Mouse (Mus musculus) heart, embryonic 14.5 days (tissue): Measurements from ENCODE around the gene Il12rb2. TPM values are rescaled to one million over a fixed set of nuclear protein-coding genes. Genes with fewer than 3 reads are reported as not detected.

Source experiments
- ATAC-seq: fragments of 200-750 bp; cut with Nextera tagmentation; 2 replicates; pipeline ENCODE4 v1.8.0; 2017; ENCODE audit warnings: low read depth, moderate TSS enrichment; ENCODE audit not compliant: insufficient number of reproducible peaks, insufficient read depth, low FRiP score
- H3K27ac ChIP-seq, 2 experiments: fragments of 200-500 bp in 1 of 2; fragments of 300-500 bp in 1 of 2; sonication (generic) in 1 of 2; replicated peaks in 1 of 2; 2 replicates each; pipeline ENCODE4 v1.5.1; 2012 to 2014; ENCODE audit warnings: low read depth in 2 of 2, low read length in 2 of 2, control low read depth in 1 of 2, mild to moderate bottlenecking in 1 of 2, mixed read lengths in 1 of 2; ENCODE audit not compliant: control insufficient read depth in 1 of 2, insufficient read depth in 1 of 2
- H3K27me3 ChIP-seq: fragments of 300-500 bp; sonication (generic); 2 replicates; pipeline ENCODE4 v1.6.1; 2014; ENCODE audit warnings: mild to moderate bottlenecking, low read length, control low read depth; ENCODE audit not compliant: control insufficient read depth, insufficient read depth
- H3K36me3 ChIP-seq: fragments of 300-500 bp; sonication (generic); 2 replicates; pipeline ENCODE4 v1.6.1; 2014; ENCODE audit warnings: mild to moderate bottlenecking, control low read depth, low read length, mixed read lengths; ENCODE audit not compliant: control insufficient read depth, insufficient read depth
- H3K4me1 ChIP-seq, 2 experiments: fragments of 200-500 bp in 1 of 2; fragments of 300-500 bp in 1 of 2; sonication (generic) in 1 of 2; 2 replicates each; pipeline ENCODE4 v1.6.1; 2012 to 2014; ENCODE audit warnings: low read length in 2 of 2, control low read depth in 1 of 2, mixed read lengths in 1 of 2; ENCODE audit not compliant: control insufficient read depth in 2 of 2, insufficient read depth in 2 of 2
- H3K4me2 ChIP-seq: fragments of 300-500 bp; sonication (generic); 2 replicates; pipeline ENCODE4 v1.6.1; 2014; ENCODE audit warnings: mild to moderate bottlenecking, low read length
- H3K4me3 ChIP-seq, 2 experiments: fragments of 200-500 bp in 1 of 2; fragments of 300-500 bp in 1 of 2; sonication (generic) in 1 of 2; 2 replicates each; pipeline ENCODE4 v1.5.1; 2012 to 2014; ENCODE audit warnings: low read length in 2 of 2, mild to moderate bottlenecking in 2 of 2, control low read depth in 1 of 2, low read depth in 1 of 2, moderate library complexity in 1 of 2; ENCODE audit not compliant: control insufficient read depth in 1 of 2, insufficient read depth in 1 of 2
- H3K9ac ChIP-seq: fragments of 300-500 bp; sonication (generic); 2 replicates; pipeline ENCODE4 v1.6.1; 2014; ENCODE audit warnings: mild to moderate bottlenecking, low read length
- H3K9me3 ChIP-seq: fragments of 300-500 bp; sonication (generic); 2 replicates; pipeline ENCODE4 v1.6.1; 2016; ENCODE audit warnings: low read length, control low read depth; ENCODE audit not compliant: control insufficient read depth
- WGBS: fragments of 180-500 bp; shearing (Covaris S2); extraction: QIAGEN DNeasy Blood & Tissue Kit; methylation state at CpG from one replicate; pipeline ENCODE4 v1.1.7; 2014; 5-methylcytosine and 5-hydroxymethylcytosine counted together
- polyA plus RNA-seq: library from polyadenylated mRNA; unstranded; fragments of >200 nt; fragmentation: Nextera tagmentation; extraction: Ambion mirVana; gene quantifications from 2 replicates; pipeline ENCODE4 v1.2.1, GENCODE M21; 2014

Il12rb2 gene
- polyA plus RNA-seq, 1 experiment from 2014 or later: not detected

DNA sequence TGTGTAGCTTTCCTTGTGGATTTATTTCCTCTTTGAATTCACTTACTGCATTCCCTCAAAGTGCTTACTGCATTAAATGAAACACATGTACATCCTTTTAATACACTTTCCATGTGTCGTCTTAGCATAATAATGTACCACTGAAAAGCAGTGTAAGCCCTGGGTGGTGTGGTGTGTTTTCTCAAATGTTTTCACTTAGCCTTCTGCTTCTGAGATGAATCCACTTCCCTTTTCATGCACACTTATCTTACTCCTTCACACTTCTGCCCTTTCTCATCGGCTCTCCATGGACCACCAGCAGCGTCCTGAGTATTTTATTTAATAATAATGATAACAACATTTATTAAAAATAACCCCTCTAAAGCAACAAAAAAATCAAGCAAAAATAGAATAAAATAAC is 66.2 kb downstream of the Il12rb2 start:
- Histone ChIP-seq H3K27me3 (no peaks in the 10 kb centered on the region), H3K4me2 (no peak overlapping the region), H3K27ac (no peak overlapping the region), H3K9ac (no peak overlapping the region), H3K4me1 (no peaks in the 10 kb centered on the region), H3K36me3 (no peaks in the 10 kb centered on the region), H3K9me3 (no peaks in the 10 kb centered on the region), H3K4me3 (no peak overlapping the region)
- 82% methylated on average over 3 of the region's 3 CpGs for WGBS
- ATAC-seq: no peak

- H3K9ac ChIP-seq: no peak overlapping the region
- H3K4me2 ChIP-seq: no peak overlapping the region
- WGBS: 70% methylated on average over 3 of the region's 3 CpGs
- no peak overlapping the region for H3K4me3 ChIP-seq
- no peaks in the 10 kb centered on the region for H3K27me3 ChIP-seq
- H3K4me1 ChIP-seq: no peaks in the 10 kb centered on the region
- ATAC-seq: no peak
- no peak overlapping the region for H3K27ac ChIP-seq
- no peaks in the 10 kb centered on the region for H3K9me3 ChIP-seq
- H3K36me3 ChIP-seq: no peaks in the 10 kb centered on the region
Observed at GRCm38 (mm10) chr6:67308994-67309393, 67.0 kb downstream of the Il12rb2 start.

GRCm38 (mm10) chr6:67303210-67303609 is 72.8 kb downstream of the Il12rb2 start:
- WGBS: 71% methylated on average over 10 of the region's 10 CpGs
- H3K27me3 ChIP-seq: no peaks in the 10 kb centered on the region
- H3K4me1 ChIP-seq: peaks cover 2 to 12% of the 10 kb centered on the region in 2 experiments; a peak in 3 of 4 replicates
- no peak overlapping the region for H3K4me3 ChIP-seq
- no peaks in the 10 kb centered on the region for H3K36me3 ChIP-seq
- H3K4me2 ChIP-seq: no peak overlapping the region
- H3K9me3 ChIP-seq: no peaks in the 10 kb centered on the region
- no peak overlapping the region for H3K27ac ChIP-seq
- no peak overlapping the region for H3K9ac ChIP-seq
- ATAC-seq: no peak

DNA sequence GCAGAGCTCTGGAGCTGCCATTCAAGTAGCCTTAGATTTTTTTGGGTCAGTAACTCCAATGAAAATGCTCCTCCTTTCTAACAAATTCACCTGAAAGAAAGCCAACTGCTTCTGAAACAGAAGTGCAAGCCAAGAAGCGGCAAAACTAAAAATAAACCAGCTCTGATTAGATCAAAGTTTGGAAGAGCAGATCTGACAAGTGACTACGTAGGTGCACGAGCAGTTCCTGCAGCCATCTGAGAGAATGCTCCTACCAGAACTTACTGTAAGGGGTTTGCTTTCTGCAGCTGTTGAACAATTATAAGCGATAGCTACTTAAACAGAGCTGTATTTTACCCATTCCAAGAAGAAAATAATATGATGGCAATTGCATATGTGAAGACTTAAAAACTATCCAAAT is 73.5 kb downstream of the Il12rb2 start:
- no peak overlapping the region for H3K4me3 ChIP-seq
- H3K4me2 ChIP-seq: no peak overlapping the region
- no peaks in the 10 kb centered on the region for H3K27me3 ChIP-seq
- WGBS: 57% methylated on average over 4 of the region's 4 CpGs
- H3K4me1 ChIP-seq: peaks cover 2 to 12% of the 10 kb centered on the region in 2 experiments; a peak in 3 of 4 replicates
- no peak overlapping the region for H3K27ac ChIP-seq
- no peak for ATAC-seq
- no peaks in the 10 kb centered on the region for H3K9me3 ChIP-seq
- H3K36me3 ChIP-seq: no peaks in the 10 kb centered on the region
- H3K9ac ChIP-seq: no peak overlapping the region

DNA sequence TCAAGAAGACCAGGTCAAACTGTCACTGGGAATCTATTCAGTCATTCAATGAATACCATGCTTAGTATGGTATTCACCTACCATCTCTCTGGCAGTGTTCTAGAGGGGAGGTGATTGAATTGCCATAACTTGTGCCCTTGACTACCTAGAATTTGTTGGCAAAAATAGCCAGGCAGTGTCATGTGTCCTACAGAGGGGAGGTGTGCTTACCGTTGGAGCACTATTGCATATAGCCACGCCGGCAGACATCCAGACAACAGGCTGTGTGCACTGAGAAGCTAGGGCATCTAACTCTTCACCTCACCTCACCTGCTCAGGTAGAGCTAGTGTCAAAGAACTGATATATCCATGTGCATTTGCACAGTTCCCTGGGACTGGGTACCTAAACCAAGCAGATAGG is 74.8 kb downstream of the Il12rb2 start:
- ATAC-seq: no peak
- no peak overlapping the region for H3K4me3 ChIP-seq
- H3K36me3 ChIP-seq: no peaks in the 10 kb centered on the region
- H3K27me3 ChIP-seq: no peaks in the 10 kb centered on the region
- H3K27ac ChIP-seq: no peak overlapping the region
- H3K9ac ChIP-seq: no peak overlapping the region
- H3K9me3 ChIP-seq: no peaks in the 10 kb centered on the region
- peaks cover 2 to 12% of the 10 kb centered on the region in 2 experiments; a peak in 3 of 4 replicates for H3K4me1 ChIP-seq
- H3K4me2 ChIP-seq: no peak overlapping the region
- WGBS: 74% methylated on average over 3 of the region's 3 CpGs

DNA sequence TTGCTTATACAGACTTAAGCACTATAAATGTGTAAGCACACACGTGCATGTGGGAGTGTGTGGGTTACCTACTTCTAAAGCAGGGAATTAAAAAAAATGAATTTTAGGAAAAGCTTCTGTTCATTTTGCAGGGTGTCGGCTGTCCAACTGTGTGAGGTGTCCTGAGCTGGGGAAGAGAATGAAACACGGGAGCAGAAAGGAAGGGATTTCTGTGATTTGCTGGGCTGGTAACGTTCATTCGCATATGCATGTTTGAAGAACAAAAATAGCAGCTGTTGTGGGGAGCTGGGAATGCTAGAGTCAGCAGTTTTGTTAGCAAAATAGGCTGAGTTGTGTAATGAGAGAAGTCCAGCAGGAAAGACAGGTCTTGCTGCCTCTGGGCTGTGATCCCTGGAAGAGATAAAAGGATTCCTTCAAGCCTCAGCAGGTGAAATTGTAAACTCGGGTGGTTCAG is 75.3 kb downstream of the Il12rb2 start:
- Histone ChIP-seq H3K4me1 (peaks cover 2 to 12% of the 10 kb centered on the region in 2 experiments; a peak in 3 of 4 replicates), H3K36me3 (no peaks in the 10 kb centered on the region), H3K4me2 (no peak overlapping the region), H3K9me3 (no peaks in the 10 kb centered on the region), H3K27me3 (no peaks in the 10 kb centered on the region), H3K9ac (no peak overlapping the region), H3K27ac (no peak overlapping the region; a peak in 1 of 4 replicates), H3K4me3 (no peak overlapping the region)
- WGBS: 46% methylated on average over 6 of the region's 6 CpGs
- no peak for ATAC-seq

DNA sequence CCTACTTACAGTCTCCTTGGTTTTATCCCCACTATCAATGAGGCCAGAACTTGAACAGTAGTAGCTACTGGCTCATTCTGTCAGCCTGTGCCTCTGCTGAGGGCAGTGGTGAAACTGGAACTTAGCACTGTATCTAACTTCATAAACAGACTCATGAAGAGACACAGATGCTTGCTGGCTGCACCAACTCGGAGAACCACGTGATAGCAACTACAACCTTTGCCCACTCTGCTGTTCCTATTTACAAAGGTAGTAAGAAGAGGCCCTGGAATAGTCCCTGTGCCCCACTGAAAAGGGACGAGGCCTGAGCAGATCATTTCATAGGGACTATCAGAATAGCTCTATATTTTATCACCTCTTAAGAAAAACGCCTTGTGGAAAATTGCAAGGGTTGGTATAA is 75.7 kb downstream of the Il12rb2 start:
- H3K9me3 ChIP-seq: no peaks in the 10 kb centered on the region
- no peak for ATAC-seq
- H3K4me3 ChIP-seq: no peak overlapping the region
- H3K4me2 ChIP-seq: no peak overlapping the region
- no peaks in the 10 kb centered on the region for H3K36me3 ChIP-seq
- 51% methylated on average over 4 of the region's 4 CpGs for WGBS
- H3K4me1 ChIP-seq: peaks cover 2 to 12% of the 10 kb centered on the region in 2 experiments; a peak in 3 of 4 replicates
- no peak overlapping the region for H3K9ac ChIP-seq
- H3K27ac ChIP-seq: no peak overlapping the region; a peak in 1 of 4 replicates
- H3K27me3 ChIP-seq: no peaks in the 10 kb centered on the region

DNA sequence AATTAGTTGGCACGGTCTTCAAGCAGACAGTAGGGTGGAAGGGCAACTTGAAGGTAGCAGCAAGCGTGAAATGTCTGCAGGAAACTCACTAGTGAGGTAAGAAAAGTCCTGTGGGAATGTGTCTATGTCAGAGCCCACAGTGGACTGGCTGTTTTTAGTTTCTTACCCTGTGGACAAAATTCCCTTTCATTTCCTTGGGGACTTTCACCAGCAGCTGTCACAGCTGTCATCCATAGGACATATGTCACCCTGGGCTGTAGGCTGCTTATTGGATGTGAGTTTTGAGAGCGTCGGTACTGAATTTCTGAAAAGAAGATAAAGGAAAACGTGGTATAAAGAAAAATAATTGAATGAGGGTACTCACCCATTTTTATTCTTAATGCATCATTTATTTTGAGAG is 77.2 kb downstream of the Il12rb2 start:
- Histone ChIP-seq H3K27me3 (no peaks in the 10 kb centered on the region), H3K9ac (no peak overlapping the region), H3K9me3 (no peaks in the 10 kb centered on the region), H3K4me3 (no peak overlapping the region), H3K4me1 (peaks cover 2 to 12% of the 10 kb centered on the region in 2 experiments; a peak in 3 of 4 replicates), H3K27ac (no peak overlapping the region), H3K36me3 (no peaks in the 10 kb centered on the region), H3K4me2 (no peak overlapping the region)
- no peak for ATAC-seq
- 88% methylated on average over 5 of the region's 5 CpGs for WGBS
